In genomic region chr5:109506729-109507128, GRCm38 (mm10) we compare ENCODE assay signal across 8 mouse cellular contexts. TPM values are rescaled to one million over a fixed set of nuclear protein-coding genes. Genes with fewer than 3 reads are reported as not detected.
DNase-seq lines count a peak whose midpoint lies in the region; ATAC-seq and TF ChIP-seq lines count a peak whose summit lies in the region.
"Had no signal": no experiment of that assay in that cellular context is flagged by ENCODE, and none has a peak within 500 bp of the region (broad histone marks: within the 10 kb centered on the region; RNA-seq: fewer than 3 reads in every experiment).

No protein-coding gene starts in this region.

- TF ChIP-seq POLR2A in liver, adult 2 months (IDR thresholded peaks at IDR 0.05; ENCODE audit: extremely low read depth, insufficient read depth, low read length): no peak

- no peaks in the 10 kb centered on the region for H3K36me3 ChIP-seq in liver, adult 2 months (ENCODE audit: control insufficient read depth, insufficient read depth, low read length)
- H3K36me3 ChIP-seq in G1E (replicated peaks): no peaks in the 10 kb centered on the region
- H3K36me3 ChIP-seq in neural tube, embryonic 15.5 days: no peaks in the 10 kb centered on the region

- peak; percentile 54 for TF ChIP-seq CTCF in liver, adult 2 months (IDR thresholded peaks at IDR 0.05; ENCODE audit: low read depth, low read length)
- peak; percentile 30; the same call in 1 of the 2 replicates for TF ChIP-seq CTCF in G1E (IDR thresholded peaks at IDR 0.05; ENCODE audit: low read depth, low read length)

- peak; percentile 29 for DNase-seq in liver, adult 2 months (ENCODE audit: extremely low read depth, low read depth, low spot score)
- no peak for DNase-seq in liver
- DNase-seq in G1E (ENCODE audit: low spot score): no peak
- DNase-seq in adrenal gland, postnatal 14 days: peak; percentile 27

- no peaks in the 10 kb centered on the region for H3K27me3 ChIP-seq in liver, adult 2 months (ENCODE audit: control insufficient read depth, insufficient read depth, low read length)
- H3K27me3 ChIP-seq in G1E (ENCODE audit: insufficient read depth, low read length): no peaks in the 10 kb centered on the region
- H3K27me3 ChIP-seq in neural tube, embryonic 15.5 days (replicated peaks): no peaks in the 10 kb centered on the region

- H3K9me3 ChIP-seq in G1E (replicated peaks): no peaks in the 10 kb centered on the region
- peaks cover 8% of the 10 kb centered on the region for H3K9me3 ChIP-seq in neural tube, embryonic 15.5 days (replicated peaks)

- no peak overlapping the region for H3K27ac ChIP-seq in liver, adult 2 months (replicated peaks; ENCODE audit: insufficient read depth, low read depth, low read length)
- H3K27ac ChIP-seq in neural tube, embryonic 15.5 days (replicated peaks): no peak overlapping the region

- no peaks in the 10 kb centered on the region for H3K79me2 ChIP-seq in liver, adult 2 months (ENCODE audit: control insufficient read depth, insufficient read depth, low read length)

- H3K4me3 ChIP-seq in liver, adult 2 months (ENCODE audit: insufficient read depth, low read depth, low read length): no peak overlapping the region
- no peak overlapping the region for H3K4me3 ChIP-seq in G1E (ENCODE audit: low read depth, low read length)
- no peak overlapping the region for H3K4me3 ChIP-seq in neural tube, embryonic 15.5 days (replicated peaks)
- H3K4me3 ChIP-seq: erythroblast, embryonic 14.5 days had no signal

- WGBS in liver, adult 2 months: 7% methylated on average over 1 of the region's 1 CpGs
- WGBS in neural tube, embryonic 15.5 days: 2% methylated on average over 1 of the region's 1 CpGs

- H3K4me2 ChIP-seq in neural tube, embryonic 15.5 days: no peak overlapping the region

- ATAC-seq in G1E (ENCODE audit: extremely low read depth, insufficient number of reproducible peaks, low FRiP score, poor library complexity, severe bottlenecking): peak; percentile 40; the same call in 1 of the 2 replicates
- ATAC-seq in hematopoietic stem cell, adult 5-6 weeks (replicated peaks in 1 of 2; ENCODE audit: insufficient read depth in 1 of 2, low FRiP score in 2 of 2, low TSS enrichment in 1 of 2, low read depth in 1 of 2, poor library complexity in 2 of 2, severe bottlenecking in 2 of 2): peak; percentile 75 to 80; a peak in 3 of 4 replicates
- peak; percentile 80; the same call in 1 of the 2 replicates for ATAC-seq in megakaryocyte-erythroid progenitor cell, adult 5-6 weeks (replicated peaks; ENCODE audit: low FRiP score, low TSS enrichment, poor library complexity, severe bottlenecking)
- ATAC-seq in neural tube, embryonic 15.5 days (ENCODE audit: low FRiP score): no peak

- no peaks in the 10 kb centered on the region for H3K4me1 ChIP-seq in liver, adult 2 months (ENCODE audit: control insufficient read depth, insufficient read depth, low read length)
- 0 out of 2 replicates have a peak, but pooled peaks cover 3% of the 10 kb centered on the region for H3K4me1 ChIP-seq in G1E (ENCODE audit: insufficient read depth, low read depth, low read length)
- no peaks in the 10 kb centered on the region for H3K4me1 ChIP-seq in neural tube, embryonic 15.5 days

- H3K9ac ChIP-seq in liver, adult 2 months (ENCODE audit: low read depth, low read length): no peak overlapping the region
- H3K9ac ChIP-seq in neural tube, embryonic 15.5 days (replicated peaks): no peak overlapping the region

RNA-seq across cellular contexts. Expression of gene Crlf2, which starts 52.1 kb away (rescaled TPM):
- total RNA-seq in liver, adult 2 months (2014; rRNA removed): 3.2 and 5.6 TPM in 2 replicates
- polyA plus RNA-seq in liver, adult 2 months (2012; rRNA removed): 6.3 and 10.7 TPM in 2 replicates
- 3.2 and 4.2 TPM in 2 replicates for total RNA-seq in G1E (2014; fragmentation: Nextera tagmentation)
- 4.0 and 6.2 TPM in 2 replicates for total RNA-seq in G1E (2017)
- polyA plus RNA-seq in G1E (2012): 37.4 and 52.7 TPM in 2 replicates
- 22.9 and 27.6 TPM in 2 replicates for total RNA-seq in adrenal gland, postnatal 14 days (2021)
- 31.9 and 43.6 TPM in 2 replicates for total RNA-seq in hematopoietic stem cell, adult 5-6 weeks (2017)
- total RNA-seq in megakaryocyte-erythroid progenitor cell, adult 5-6 weeks (2014; fragmentation: Nextera tagmentation): 2.8 and 3.3 TPM in 2 replicates
- 7.7 and 13.2 TPM in 2 replicates for total RNA-seq in megakaryocyte-erythroid progenitor cell, adult 5-6 weeks (2017)
- polyA plus RNA-seq in neural tube, embryonic 15.5 days (2015; fragmentation: Nextera tagmentation; extraction: Ambion mirVana): 23.2 and 23.6 TPM in 2 replicates

Comparison
In these comparisons a context has a peak if more than half of its experiments do, and no peak if none do; other contexts are left out.
1. DNase-seq: peak in liver, adult 2 months (single experiment) and adrenal gland, postnatal 14 days (single experiment); none in liver (single experiment) and G1E (single experiment).